Mouse (Mus musculus) adrenal gland, postnatal 10 days (tissue): ENCODE results near the gene Zranb1. TPM values are rescaled to one million over a fixed set of nuclear protein-coding genes. Genes with fewer than 3 reads are reported as not detected.

Experiments
- DNase-seq: peaks from one replicate; pipeline ENCODE4 v3.0.0; 2021; ENCODE audit warnings: mixed read lengths
- long read RNA-seq, 2 experiments: library from polyadenylated mRNA; stranded (forward); transcript quantifications; one replicate each; pipeline ENCODE4 v2.0.0; 2021
- total RNA-seq, 2 experiments: library from RNA; stranded (reverse); gene quantifications; 2 replicates each; pipeline ENCODE4 v1.2.3; 2021

Gene Zranb1
- 10 to 100 TPM; 33.7 to 37.9 TPM for total RNA-seq
- long read RNA-seq, experiment 1, full-length matches to known transcripts = 20 of 48 reads
- long read RNA-seq, experiment 1, partial matches to known transcripts = 4 of 48 reads
- long read RNA-seq, experiment 1, other reads (novel, unspliced or antisense) = 24 of 48 reads
- long read RNA-seq, experiment 2, full-length matches to known transcripts = 17 of 33 reads
- long read RNA-seq, experiment 2, partial matches to known transcripts = 1 of 33 reads
- long read RNA-seq, experiment 2, other reads (novel, unspliced or antisense) = 15 of 33 reads

- peak; percentile 99 for DNase-seq
Observed at GRCm38 (mm10) chr7:132930850-132931559, at the start of gene Zranb1. Gene Zranb1, plus strand, starts transcription at chr7:132931142.

GRCm38 (mm10) chr7:132882343-132882742 lies 48.6 kb upstream of the Zranb1 start:
- DNase-seq = no peak

GRCm38 (mm10) chr7:132884031-132884430 lies 46.9 kb upstream of the Zranb1 start:
- peak; percentile 19 for DNase-seq

GRCm38 (mm10) chr7:132887019-132887804 lies 43.7 kb upstream of the Zranb1 start:
- DNase-seq = no peak

- no peak for DNase-seq
Observed at GRCm38 (mm10) chr7:132888052-132888451, 42.9 kb upstream of the Zranb1 start.

- no peak for DNase-seq
Observed at GRCm38 (mm10) chr7:132888518-132889249, 42.3 kb upstream of the Zranb1 start.

GRCm38 (mm10) chr7:132889691-132890090 lies 41.3 kb upstream of the Zranb1 start:
- no peak for DNase-seq

- no peak for DNase-seq
Observed at GRCm38 (mm10) chr7:132890201-132890600, 40.7 kb upstream of the Zranb1 start.

GRCm38 (mm10) chr7:132891561-132892310 lies 39.2 kb upstream of the Zranb1 start:
- DNase-seq = no peak

- DNase-seq = no peak
Observed at GRCm38 (mm10) chr7:132892311-132892661, 38.7 kb upstream of the Zranb1 start.

GRCm38 (mm10) chr7:132892806-132893205 lies 38.1 kb upstream of the Zranb1 start:
- no peak for DNase-seq

- DNase-seq = no peak
Observed at GRCm38 (mm10) chr7:132893336-132893735, 37.6 kb upstream of the Zranb1 start.

GRCm38 (mm10) chr7:132894841-132895555 lies 35.9 kb upstream of the Zranb1 start:
- peak; percentile 76 for DNase-seq

GRCm38 (mm10) chr7:132896206-132896815 lies 34.6 kb upstream of the Zranb1 start:
- peak; percentile 75 for DNase-seq

- DNase-seq = no peak
Observed at GRCm38 (mm10) chr7:132897258-132897657, 33.7 kb upstream of the Zranb1 start.

GRCm38 (mm10) chr7:132898234-132898633 lies 32.7 kb upstream of the Zranb1 start:
- peak; percentile 21 for DNase-seq

GRCm38 (mm10) chr7:132900826-132901531 lies 30.0 kb upstream of the Zranb1 start:
- peak; percentile 27 for DNase-seq

GRCm38 (mm10) chr7:132903796-132904195 lies 27.1 kb upstream of the Zranb1 start:
- DNase-seq = no peak

- no peak for DNase-seq
Observed at GRCm38 (mm10) chr7:132921971-132922370, 9.0 kb upstream of the Zranb1 start.

GRCm38 (mm10) chr7:132925227-132925626 lies 5.7 kb upstream of the Zranb1 start:
- DNase-seq = no peak
